Mouse (Mus musculus): ENCODE measurements around the gene Olfr559. TPM values are rescaled to one million over a fixed set of nuclear protein-coding genes. Genes with fewer than 3 reads are reported as not detected.

Olfr559 gene
- not detected for total RNA-seq (2023)

DNA sequence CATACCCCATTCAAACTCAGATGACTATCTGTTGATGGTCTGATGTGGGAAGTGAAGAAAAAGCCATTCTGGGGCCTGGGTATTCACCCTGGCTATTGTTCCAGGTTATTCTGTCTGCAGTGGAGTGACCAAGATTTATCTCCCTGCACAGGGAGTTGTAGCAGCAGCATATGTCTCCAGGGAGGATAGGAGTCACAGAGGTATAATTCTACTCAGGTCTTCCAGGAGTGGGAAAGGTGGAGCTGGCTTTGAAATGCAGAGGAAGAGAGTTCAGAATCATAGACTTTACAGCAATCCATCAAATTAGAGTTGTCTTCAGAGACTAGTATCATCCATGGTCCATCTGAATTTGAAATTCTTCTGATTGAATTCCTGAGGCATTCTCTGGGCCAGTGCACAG lies at the start of gene Olfr559:
Gene Olfr559 (minus strand): TSS at position 101 of the 400 bp plus-strand sequence.

DNA sequence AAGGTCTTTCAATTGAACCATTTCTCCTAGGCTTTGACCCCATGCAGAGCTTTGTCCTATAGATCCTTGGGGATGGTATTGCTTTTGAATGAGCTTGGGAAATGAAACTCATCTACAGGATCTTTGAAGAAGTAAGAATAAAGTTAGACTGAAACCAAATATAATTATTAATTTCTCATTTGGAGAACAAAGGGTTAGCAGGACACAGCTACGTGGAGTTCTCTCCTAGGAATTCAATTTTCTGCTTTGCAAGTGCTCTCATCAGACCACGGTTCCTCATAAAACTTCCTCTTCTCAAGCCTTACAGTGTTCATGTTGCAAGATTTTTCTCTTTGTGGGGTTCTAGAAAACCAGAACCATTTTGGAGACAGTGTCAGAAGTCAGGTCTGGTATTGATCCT lies 43.6 kb upstream of the Olfr559 start, which contains the start of gene Olfr561:
Gene Olfr561 (plus strand): TSS at position 301 of the 400 bp plus-strand sequence.

GRCm38 (mm10) chr7:102759266-102759665 lies 32.0 kb upstream of the Olfr559 start, which contains the start of the genes Olfr560 and Olfr78:
Olfr560 (minus strand) TSS chr7:102759366.
Olfr78 (minus strand) TSS chr7:102759471.

GRCm38 (mm10) chr7:102718970-102719369 lies 8.3 kb downstream of the Olfr559 start, which contains the start of gene Olfr33:
Olfr33 (minus strand) TSS chr7:102719070.

DNA sequence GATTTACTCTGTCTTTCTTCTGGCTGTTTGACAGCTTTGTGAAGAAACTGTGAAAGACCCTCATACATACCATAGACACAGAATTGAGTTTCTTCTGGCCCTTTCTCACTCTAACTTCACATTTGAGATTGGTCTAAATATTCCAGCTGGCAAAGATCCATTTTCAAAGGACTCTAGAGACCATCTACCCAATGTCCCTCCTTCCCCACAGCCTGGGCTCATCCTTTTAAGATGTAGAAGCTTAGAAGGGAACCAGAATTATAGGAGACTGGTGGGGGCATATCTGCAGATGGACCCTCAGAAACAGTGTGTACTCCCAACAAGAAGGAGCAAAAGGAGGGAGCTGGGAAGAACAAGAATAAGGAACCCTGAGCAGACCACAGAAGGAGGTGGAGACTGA lies 25.4 kb downstream of the Olfr559 start, which contains the start of gene Olfr558:
Gene Olfr558 (plus strand): TSS at position 301 of the 400 bp plus-strand sequence.

DNA sequence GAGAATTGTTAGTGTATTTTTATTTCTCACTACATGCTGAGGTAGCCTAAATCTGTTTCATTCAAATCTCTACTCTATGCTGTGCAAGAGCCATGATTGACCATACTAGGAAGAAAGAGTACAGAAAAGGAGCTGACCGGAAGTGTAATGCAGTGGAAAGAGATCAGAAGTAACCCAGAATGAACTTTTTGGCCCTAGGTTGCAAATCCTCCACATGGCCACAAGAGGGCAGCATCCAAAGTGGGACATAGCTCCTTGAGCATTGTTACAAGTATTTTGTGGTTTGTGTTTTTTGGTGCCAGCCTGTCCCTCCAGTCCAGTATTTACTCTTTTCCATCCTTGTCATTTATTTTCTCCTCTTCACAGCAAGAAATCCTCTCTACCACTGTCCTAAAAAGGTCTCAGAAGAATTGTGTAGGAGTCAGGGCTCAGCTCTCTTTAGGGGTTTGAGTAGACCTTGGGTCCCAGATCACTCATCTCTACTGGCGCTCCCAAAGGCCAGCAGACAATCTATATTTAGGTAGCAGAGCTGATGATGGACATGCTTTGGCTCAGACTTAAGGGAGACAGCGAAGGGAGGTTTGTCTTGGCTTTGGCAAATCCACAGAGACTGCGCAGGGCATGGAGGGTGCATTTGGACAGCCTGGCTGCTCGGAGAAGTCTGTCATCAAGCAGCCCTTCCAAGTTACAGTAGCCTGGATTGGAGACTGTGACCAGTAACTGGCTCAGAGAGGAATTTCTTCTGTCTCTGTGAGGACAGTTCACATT lies 31.7 kb downstream of the Olfr559 start, which contains the start of gene Olfr557:
Gene Olfr557 (plus strand): TSS at position 553 of the 768 bp plus-strand sequence.

DNA sequence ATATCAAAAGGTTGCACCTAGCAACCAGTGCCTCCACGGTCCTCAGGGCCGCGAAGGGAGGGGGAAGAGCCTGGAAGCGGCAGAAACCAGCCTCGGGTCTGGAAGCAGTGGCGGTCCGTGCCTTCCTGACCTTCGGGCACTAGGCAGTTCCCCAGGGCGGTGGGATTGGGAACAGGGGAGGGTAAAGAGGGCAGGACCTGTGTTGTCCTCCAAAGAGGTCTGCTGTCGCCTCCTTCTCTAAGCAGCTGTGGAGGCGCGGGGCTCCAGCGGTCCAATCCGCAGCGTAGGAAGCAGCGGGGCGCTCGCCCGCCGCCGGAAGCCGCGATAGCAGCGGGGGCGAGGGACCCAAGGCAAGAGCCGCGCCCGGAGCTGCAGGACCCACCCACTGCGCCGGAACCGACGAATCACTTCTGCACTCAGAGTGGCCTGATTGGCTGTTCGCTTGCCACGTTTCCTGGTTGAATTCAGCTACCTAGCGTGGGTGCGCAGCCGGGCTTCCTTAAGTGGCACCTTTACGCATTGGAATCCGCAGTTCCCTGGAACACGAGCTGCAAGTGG lies 40.3 kb downstream of the Olfr559 start, which contains the start of gene Trim68:
Gene Trim68 (minus strand): TSS at position 384 of the 558 bp plus-strand sequence.

Other genes with a start within 250 kb of the Olfr559 start
- gene Olfr543, start 245.8 kb downstream of the Olfr559 start, total RNA-seq (2023): not detected
- gene Olfr544, start 239.2 kb downstream of the Olfr559 start, total RNA-seq (2023): not detected
- not detected for gene Olfr545, start 227.9 kb downstream of the Olfr559 start, total RNA-seq (2023)
- not detected for gene Olfr547, start 192.7 kb downstream of the Olfr559 start, total RNA-seq (2023)
- gene Olfr548-ps1, start 186.6 kb downstream of the Olfr559 start, total RNA-seq (2023): not detected
- not detected for gene Olfr549, start 177.6 kb downstream of the Olfr559 start, total RNA-seq (2023)
- gene Trim21, start 162.0 kb downstream of the Olfr559 start, total RNA-seq (2023): 49.0 TPM
- gene Olfr550, start 156.0 kb downstream of the Olfr559 start, total RNA-seq (2023): not detected
- gene Olfr551, start 135.6 kb downstream of the Olfr559 start, total RNA-seq (2023): not detected
- gene Olfr552, start 129.7 kb downstream of the Olfr559 start, total RNA-seq (2023): not detected
- not detected for gene Olfr553, start 109.3 kb downstream of the Olfr559 start, total RNA-seq (2023)
- not detected for gene Olfr554, start 89.1 kb downstream of the Olfr559 start, total RNA-seq (2023)
- gene Olfr555, start 68.7 kb downstream of the Olfr559 start, total RNA-seq (2023): not detected
- gene Olfr556, start 62.6 kb downstream of the Olfr559 start, total RNA-seq (2023): not detected
- gene Trim68, start 40.2 kb downstream of the Olfr559 start, total RNA-seq (2023): 11.6 TPM
- gene Olfr557, start 31.6 kb downstream of the Olfr559 start, total RNA-seq (2023): not detected
- gene Olfr558, start 25.3 kb downstream of the Olfr559 start, total RNA-seq (2023): not detected
- gene Olfr33, start 8.4 kb downstream of the Olfr559 start, total RNA-seq (2023): not detected
- gene Olfr560, start 31.9 kb upstream of the Olfr559 start, total RNA-seq (2023): not detected
- gene Olfr78, start 32.0 kb upstream of the Olfr559 start, total RNA-seq (2023): not detected
- not detected for gene Olfr561, start 43.7 kb upstream of the Olfr559 start, total RNA-seq (2023)
- not detected for gene Olfr564, start 76.0 kb upstream of the Olfr559 start, total RNA-seq (2023)
- gene Olfr566, start 131.3 kb upstream of the Olfr559 start, total RNA-seq (2023): not detected
- gene Olfr568, start 149.6 kb upstream of the Olfr559 start, total RNA-seq (2023): not detected
- gene Olfr569, start 163.4 kb upstream of the Olfr559 start, total RNA-seq (2023): not detected
- gene Olfr570, start 167.1 kb upstream of the Olfr559 start, total RNA-seq (2023): not detected
- gene Olfr571, start 190.0 kb upstream of the Olfr559 start, total RNA-seq (2023): not detected
- gene Olfr572, start 196.9 kb upstream of the Olfr559 start, total RNA-seq (2023): not detected
- gene Olfr573-ps1, start 215.1 kb upstream of the Olfr559 start, total RNA-seq (2023): not detected
- not detected for gene Olfr574, start 221.0 kb upstream of the Olfr559 start, total RNA-seq (2023)
- gene Olfr575, start 231.3 kb upstream of the Olfr559 start, total RNA-seq (2023): not detected
- not detected for gene Olfr576, start 235.2 kb upstream of the Olfr559 start, total RNA-seq (2023)
- not detected for gene Olfr577, start 248.5 kb upstream of the Olfr559 start, total RNA-seq (2023)

Measured in CD4-positive naive resting alpha-beta T cell, adult 57 days (primary cell).